Mouse (Mus musculus): ENCODE results near the gene Nmral1. TPM values are rescaled to one million over a fixed set of nuclear protein-coding genes. Genes with fewer than 3 reads are reported as not detected.

Nmral1 gene
- polyA plus RNA-seq (2017; shearing (Covaris generic)): 11.9 TPM

GRCm38 (mm10) chr16:4718753-4719518 lies at the start of gene Nmral1:
Gene Nmral1 (minus strand): TSS chr16:4719356.

DNA sequence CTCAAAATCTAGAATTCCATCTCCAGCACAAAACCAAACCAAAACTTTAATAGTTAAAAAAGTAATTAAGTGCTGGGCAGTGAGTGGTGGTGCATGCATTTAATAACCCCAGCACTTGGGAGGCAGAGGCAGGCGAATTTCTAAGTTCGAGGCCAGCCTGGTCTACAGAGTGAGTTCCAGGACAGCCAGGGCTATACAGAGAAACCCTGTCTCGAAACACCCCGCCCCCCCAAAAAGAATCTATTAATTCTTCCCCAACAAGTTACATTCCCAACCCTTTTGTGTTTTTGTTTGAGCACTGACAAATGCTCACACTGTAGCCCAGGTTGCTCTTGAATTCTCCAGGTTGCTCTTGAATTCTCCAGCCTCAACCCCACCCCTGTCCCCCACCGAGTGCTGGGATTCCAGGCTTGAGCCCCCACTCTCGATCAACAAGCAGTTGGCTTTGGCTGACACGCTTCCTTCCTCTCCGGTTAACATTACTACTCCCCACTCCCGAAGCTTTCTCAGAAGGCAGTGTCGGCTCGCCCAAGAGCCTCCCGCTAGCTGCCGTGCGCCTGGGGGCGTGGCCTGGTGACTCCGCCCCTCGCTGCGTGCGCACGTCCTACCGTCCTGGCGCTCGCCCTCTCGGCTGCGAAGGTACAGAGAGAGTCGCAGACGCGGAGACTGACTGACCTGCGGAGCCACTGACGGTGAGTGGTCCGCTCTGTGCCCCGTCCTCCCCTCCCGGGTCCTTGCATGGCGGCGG lies 6.8 kb upstream of the Nmral1 start, which contains the start of gene Hmox2:
TSS of gene Hmox2 (plus strand) at position 582 of the 748 bp plus-strand sequence.

GRCm38 (mm10) chr16:4679121-4680018 lies 39.8 kb downstream of the Nmral1 start, which contains the start of gene Coro7:
Gene Coro7 (minus strand): TSS chr16:4679777.

Other genes with a start within 250 kb of the Nmral1 start
- gene Srl, start 177.5 kb downstream of the Nmral1 start, polyA plus RNA-seq (2017; shearing (Covaris generic)): 0.79 TPM
- 3.1 TPM for gene Tfap4, start 159.5 kb downstream of the Nmral1 start, polyA plus RNA-seq (2017; shearing (Covaris generic))
- 0.60 TPM for gene Glis2, start 124.6 kb downstream of the Nmral1 start, polyA plus RNA-seq (2017; shearing (Covaris generic))
- 20.0 TPM for gene Pam16, start 94.4 kb downstream of the Nmral1 start, polyA plus RNA-seq (2017; shearing (Covaris generic))
- 1.1 TPM for gene Vasn, start 79.4 kb downstream of the Nmral1 start, polyA plus RNA-seq (2017; shearing (Covaris generic))
- 65.2 TPM for gene Dnaja3, start 79.4 kb downstream of the Nmral1 start, polyA plus RNA-seq (2017; shearing (Covaris generic))
- gene Coro7, start 39.6 kb downstream of the Nmral1 start, polyA plus RNA-seq (2017; shearing (Covaris generic)): 172 TPM
- 105 TPM for gene Hmox2, start 7.0 kb upstream of the Nmral1 start, polyA plus RNA-seq (2017; shearing (Covaris generic))
- 60.6 TPM for gene Cdip1, start 70.9 kb upstream of the Nmral1 start, polyA plus RNA-seq (2017; shearing (Covaris generic))
- gene 4930562C15Rik, start 116.1 kb upstream of the Nmral1 start, polyA plus RNA-seq (2017; shearing (Covaris generic)): 0.60 TPM
- gene Ubald1, start 161.0 kb upstream of the Nmral1 start, polyA plus RNA-seq (2017; shearing (Covaris generic)): 55.7 TPM
- gene Mgrn1, start 166.9 kb upstream of the Nmral1 start, polyA plus RNA-seq (2017; shearing (Covaris generic)): 56.5 TPM
- gene Nudt16l1, start 219.4 kb upstream of the Nmral1 start, polyA plus RNA-seq (2017; shearing (Covaris generic)): 172 TPM
- gene Anks3, start 244.8 kb upstream of the Nmral1 start, polyA plus RNA-seq (2017; shearing (Covaris generic)): 90.3 TPM

All from CD4-positive, CD25-positive, alpha-beta regulatory T cell, adult 9 weeks (primary cell).